Mouse (Mus musculus) liver (tissue): ENCODE measurements at regions not wholly inside any gene's neighbourhood (a gene's known extent, or its start where the extent isn't known, plus 50 kb on each side); places are given as distances from the start of the nearest gene placed in this dataset.
A peak's percentile ranks its signal among the peaks of the same experiment; 100 is the strongest.

ENCODE experiments used
- DNase-seq: peaks from one replicate; pipeline ENCODE4 v3.0.0-alpha.2; 2020; ENCODE audit warnings: mixed read lengths

DNA sequence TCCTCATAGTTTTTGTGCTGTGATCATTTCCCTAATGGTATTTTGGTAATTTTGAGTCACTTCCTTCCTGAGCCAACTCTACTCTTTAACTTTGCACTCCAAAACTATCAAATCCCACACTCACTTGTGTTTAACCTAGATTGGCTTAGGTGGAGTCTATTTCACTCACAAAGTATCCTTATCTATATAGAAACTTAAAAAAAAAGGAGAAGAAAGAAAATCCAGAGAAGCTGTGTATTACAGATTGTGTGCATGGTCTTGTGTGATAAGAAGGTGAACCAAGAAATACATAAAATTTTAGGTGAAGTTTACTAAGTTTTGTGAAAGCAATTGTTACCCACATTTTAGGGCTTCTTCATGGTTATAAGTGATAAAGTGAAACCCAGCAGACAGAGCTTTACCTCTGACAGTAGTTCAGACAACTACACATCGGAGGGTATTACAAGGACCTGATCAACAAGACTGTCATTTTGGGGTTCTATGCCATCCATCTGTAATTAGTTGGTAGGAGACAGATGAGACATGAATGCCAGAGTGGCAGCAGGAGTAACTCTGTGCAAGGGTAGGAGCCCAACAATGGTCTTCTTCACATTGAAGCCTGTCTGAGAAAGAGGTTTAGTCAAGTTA, 350.0 kb downstream of the Ccser2 start:
- no peak for DNase-seq

DNA sequence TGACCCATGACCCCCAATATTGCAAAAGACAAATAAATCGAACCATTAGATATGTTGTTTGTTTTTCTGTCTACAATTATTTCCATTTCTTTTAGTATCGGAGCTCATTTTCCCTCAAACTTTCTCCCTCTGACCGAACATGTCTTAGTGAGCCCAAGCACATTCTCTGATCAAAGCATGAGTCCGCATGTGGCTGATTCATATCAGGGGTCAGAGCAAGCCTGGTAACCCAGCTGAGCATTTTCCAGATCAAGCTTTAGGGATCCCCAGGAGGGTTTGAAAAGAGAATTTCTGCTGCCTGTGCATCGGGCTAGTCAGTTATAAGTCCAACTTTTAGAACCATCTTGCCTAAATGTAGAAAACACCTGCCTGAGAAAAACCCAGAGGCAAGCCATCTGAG, 350.6 kb downstream of the Ccser2 start:
- DNase-seq: peak; percentile 24

DNA sequence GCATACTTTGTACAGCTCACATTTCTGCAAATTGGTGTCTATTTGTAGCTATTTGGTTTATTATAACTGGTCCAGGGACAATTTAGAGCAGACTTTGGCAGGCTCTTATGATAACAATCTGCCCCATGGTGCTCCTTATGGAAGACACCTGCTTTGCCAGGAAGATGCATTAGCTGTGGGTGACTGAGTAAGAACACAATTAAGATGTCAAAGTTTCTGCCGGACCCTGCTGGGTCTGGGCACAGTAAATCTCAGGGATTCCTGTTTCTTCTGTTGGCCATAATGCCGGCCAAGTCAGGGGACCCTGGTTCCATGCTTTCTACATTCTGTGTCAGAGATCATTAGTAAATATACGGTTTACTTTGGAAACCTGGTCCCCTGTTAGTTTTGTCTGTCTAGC, 353.7 kb downstream of the Ccser2 start:
- DNase-seq: no peak

DNA sequence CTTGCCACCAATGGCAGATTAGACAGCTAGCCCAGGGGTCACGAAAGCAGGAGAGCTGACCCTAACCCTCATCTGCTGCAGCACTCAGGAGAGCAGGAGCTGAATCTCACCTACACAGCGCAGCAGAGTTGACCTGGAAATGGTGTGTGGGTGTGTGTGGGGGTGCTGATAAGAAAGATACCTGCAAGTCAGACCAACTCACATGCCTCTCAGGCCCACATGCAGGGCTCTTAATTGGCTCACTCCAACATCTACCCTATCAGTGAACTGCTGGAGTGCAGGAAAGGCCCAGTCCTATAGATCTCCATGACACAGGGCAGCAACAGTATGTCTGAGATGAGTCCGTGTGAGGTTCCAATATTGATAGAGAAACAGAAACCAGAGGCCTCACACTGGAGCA, 355.7 kb downstream of the Ccser2 start:
- peak; percentile 64 for DNase-seq

DNA sequence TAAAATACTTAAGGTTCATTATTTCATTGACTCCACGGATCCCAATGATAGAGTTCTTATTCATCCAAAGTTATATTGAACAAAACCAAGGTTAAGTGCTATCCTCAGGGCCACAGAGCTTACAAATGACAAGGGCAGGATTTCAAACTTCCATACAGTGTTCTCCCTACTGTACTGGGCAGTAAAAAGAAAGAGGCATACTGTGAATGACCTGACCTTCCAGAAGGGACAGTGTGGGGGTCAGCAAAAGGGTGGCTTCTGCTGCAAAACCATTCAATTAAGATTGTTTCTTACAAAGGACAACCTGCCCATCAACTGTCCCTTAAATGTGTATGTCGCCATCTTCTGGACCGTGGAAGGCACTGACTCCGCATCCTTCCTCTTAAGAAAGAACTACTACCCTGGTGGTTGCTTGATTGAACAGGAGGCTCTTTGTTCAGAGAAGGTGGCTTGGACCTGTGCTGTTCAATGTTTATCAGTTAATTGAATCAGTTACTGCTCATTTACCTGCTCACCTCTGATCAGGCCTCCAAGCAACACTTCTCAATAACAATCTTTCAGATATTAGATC, 384.4 kb downstream of the Ccser2 start:
- DNase-seq: peak; percentile 14

DNA sequence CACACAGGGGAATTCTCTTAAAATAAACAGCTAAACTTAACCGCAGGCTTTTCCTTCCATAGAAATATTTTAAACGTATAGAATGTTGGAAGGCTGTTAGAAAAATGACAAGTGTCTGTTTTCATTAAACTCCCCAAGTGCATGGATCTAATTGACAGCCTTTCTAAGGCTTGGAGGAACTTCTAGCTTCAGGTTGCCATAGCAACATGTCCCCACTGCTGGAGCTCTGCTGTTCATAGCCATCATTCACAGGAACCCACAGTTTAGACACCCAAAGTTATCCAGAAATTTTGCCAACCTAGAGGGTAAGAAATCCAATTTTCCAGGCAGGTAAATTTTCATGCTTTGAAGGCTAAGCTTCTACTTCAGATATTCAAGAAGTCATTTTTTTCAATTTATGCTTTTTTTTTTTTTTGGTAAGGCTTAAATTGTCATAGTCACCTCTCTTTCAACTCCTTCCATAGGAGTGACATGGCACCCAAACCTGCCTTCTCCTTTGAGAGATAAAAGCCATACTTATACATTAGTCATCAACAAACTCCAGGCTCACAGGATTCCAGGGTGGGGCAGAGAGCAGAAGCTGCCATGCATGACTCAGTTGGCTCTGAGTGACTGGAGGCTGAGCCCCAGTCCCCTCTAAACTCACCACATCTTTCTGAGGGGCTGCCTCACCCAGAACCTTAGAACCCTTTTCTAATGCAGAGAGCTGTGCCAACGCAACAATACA, 385.1 kb downstream of the Ccser2 start:
- DNase-seq: peak; percentile 62

DNA sequence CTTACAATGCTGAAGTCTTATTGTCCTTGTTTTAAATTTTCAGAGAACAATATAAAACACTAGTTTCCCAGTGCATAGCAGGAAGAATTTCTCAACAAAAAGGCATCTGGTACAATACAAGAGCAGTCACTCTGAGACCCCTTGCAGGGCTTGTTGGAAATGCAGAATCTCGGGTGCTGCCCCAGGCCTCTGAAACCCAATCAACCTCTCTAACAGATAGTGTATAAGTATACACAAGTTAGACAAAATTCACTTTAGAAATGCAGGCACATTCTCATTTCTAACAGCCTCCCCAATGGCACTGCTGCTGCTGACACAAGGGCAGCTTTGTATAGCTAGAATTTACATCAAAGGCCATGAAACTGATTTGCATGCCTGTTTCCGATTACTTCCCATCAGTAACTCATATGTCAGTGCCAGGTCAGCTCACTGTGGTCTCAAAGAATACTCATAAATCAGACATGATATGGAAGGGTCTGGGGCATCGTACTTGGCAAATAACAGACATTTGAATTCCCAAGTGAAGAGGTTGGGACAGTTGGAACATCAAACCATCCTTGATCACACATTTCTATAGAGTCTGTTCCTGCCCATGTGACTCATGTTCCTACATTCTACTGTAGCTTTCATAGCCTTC, 405.2 kb downstream of the Ccser2 start:
- no peak for DNase-seq

DNA sequence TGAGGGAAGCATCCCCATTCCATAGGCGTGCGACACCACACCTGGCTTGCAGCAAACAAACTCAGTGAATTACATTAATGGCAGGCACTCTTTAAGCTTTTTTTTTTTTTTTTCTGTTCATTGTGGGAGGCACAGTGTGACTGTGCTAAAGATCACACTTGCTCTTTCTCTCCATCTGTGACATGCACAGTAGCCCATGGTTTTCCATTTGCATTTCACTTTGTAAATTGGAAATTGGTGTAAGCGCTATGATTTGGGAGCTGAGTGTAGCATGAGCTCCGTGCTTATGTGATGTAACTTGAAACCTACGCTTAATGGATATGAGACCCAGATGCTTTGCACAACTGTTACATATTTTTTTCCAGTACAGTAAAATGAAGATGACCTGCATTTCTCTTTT, 431.2 kb downstream of the Ccser2 start:
- DNase-seq: no peak

DNA sequence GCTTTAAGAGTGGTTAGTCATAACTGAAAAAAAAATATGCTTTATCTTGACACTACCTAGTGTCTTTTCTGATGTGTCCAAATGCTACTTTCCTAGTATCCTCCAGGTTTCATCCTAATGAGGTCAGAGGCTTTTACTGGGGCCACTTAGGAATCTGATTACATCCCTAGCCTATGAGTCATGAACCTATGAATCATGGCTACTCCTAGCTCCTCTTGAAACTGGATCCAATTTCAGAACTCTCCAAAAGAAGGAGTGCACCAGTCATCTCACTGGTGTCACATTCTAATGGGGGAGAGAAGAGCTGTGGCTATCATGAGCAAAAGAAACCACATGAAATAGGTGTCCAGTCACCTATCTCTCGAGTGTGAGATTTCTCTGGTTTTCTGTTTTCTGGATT, 432.6 kb downstream of the 4930474N05Rik start:
- no peak for DNase-seq

DNA sequence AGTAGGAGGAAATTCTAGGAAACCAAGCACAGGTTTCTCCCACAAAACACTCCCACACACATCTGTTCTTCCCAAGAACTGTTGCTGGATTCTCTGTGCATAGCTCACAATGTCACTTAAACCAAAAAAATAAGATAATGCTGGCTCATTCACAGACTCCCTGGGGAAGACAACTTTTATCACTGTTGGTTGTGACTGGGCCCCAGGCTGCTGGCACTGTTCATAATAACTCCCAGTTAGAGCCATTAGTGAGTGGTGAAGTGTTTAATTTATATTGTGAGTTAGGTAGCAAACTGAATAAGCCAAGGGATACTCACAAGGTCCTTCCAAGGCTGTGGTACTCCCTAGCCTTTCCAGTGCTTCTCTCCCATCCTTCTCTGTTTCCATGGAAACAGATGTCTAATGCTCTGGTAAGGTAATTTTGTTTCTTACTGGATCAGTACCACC, 430.9 kb downstream of the 4930474N05Rik start:
- no peak for DNase-seq

DNA sequence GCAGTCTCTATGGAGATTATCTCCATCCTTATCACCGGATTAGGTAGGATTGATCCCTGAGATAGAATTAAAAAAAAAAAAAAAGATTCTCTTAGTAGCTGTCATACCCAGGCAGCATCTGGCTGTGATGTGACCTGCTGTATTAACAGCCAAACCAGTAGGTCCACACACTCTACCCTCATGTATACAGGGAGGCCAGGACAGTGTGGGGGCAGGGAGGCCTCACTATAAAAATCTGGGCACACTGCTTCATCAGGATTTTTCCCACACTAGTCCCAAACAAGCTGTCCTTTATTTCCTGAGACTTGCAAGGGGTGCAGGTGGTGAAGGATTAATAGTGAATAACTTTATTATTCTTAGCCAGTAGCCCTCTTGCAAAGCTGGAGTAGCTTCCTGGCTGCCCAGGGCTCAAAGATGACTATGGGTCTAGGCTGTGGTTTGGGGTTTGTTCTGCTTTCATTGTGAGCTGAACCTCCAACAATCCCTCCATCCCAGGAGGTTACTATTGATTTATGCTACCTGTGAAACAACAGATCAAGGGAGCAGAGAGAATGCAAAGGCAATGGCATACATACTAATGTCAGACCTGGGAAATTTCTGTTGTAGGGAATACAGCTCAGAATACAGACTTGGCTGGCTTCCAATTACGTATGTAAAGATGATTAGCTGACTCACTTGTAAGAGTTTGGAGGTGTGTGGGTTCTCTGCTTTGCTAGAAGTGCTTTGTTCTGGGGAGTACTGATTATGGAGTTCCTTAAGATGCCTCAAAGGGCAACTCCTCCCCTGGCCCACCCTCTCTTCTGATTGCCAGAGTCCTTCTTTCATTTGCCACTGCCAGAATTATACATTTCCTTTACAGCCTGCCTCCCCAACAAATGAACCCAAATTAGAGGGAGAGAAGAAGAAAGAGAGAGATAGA, 407.6 kb downstream of the 4930474N05Rik start:
- DNase-seq: no peak

DNA sequence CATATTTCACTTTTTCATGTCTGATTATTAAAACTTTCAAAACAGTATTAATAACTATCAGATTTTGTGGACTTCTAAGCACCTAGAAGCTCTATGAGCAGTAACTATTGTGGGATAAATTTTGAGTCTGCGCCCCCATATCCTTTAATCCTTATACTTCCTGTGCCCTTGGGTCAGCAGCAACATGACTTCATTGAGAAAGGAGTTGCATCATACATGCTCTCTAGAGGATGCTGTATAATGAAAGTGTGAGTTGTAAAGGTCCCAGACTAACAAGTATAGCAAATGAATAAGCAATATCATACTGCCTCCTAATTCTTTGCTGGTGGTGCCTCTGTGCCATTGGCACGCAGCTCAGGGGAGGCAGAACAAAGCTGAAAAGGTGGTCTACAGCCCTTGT, 404.6 kb downstream of the 4930474N05Rik start:
- DNase-seq: no peak

DNA sequence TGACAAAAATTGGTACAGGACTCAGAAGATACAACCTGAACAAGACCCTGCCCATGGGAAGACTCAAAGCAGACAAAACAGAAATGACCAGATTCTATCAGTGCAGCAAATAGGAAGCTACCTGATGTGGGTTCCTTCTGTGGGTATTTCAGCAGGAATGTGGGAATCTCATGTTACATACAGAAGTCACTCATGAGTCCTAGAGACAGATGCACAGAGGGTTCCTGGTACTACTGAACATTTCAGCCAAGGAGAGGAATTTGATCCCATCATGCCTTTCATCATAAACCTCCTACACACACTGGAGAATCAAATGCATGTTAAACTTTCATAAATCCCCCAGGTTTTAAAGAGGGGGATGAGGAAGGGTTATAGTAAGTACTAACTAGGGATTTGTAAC, 390.8 kb downstream of the 4930474N05Rik start:
- no peak for DNase-seq

DNA sequence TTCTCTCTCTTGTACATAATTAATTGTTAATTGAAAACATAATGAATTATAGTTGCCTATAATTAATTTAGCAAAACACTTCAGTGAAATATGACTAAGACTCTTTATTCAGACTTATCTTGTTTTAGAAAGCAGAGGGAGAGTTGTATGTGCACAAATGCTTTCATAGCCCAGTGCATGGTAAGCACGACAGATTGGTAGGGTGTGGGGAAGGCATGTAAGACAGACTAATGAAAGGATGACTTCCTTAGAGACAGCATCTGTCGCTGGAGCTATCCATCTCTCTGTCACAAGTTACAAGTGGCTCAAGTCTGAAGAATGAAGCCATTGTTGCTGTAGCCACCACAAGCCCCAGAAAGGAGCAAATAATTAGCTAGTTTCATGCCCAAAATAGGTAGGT, 376.9 kb downstream of the 4930474N05Rik start:
- no peak for DNase-seq

DNA sequence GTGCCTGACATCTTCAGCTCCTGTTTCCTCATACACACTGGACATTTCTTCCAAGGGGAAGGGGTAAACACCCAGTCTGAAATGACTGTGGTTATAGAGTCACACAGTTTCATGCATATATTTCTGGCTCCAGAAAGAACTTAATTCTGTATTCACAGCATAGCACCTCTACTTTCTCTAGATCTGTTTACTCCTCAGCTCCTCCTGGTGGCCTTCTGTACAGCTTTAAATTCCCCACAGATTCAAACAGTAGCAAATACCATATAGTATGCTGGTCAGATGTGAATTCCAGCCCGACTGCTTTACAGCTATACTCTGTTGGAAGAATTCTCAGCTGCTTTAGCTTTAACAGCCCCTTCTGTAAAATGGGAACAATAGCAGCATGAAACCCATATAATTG, 375.6 kb downstream of the 4930474N05Rik start:
- DNase-seq: no peak

DNA sequence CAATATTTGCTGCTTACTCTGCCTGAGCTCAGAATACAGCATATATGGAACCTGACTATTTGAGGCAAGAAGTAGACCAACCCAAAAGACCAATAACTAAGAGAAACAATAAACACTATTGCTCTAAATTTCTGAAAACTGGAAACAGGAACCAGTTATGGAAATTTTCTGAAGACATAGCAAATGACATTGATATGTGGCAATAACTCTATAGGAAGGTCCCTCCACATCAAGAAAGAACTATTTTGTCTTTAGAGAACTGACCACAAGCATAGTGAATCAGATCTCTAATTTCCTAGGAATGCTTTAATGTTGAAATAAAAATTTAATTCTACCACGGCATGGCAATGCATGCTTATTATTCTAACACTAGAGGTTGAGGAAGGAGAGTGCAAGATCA, 358.3 kb downstream of the 4930474N05Rik start:
- no peak for DNase-seq

DNA sequence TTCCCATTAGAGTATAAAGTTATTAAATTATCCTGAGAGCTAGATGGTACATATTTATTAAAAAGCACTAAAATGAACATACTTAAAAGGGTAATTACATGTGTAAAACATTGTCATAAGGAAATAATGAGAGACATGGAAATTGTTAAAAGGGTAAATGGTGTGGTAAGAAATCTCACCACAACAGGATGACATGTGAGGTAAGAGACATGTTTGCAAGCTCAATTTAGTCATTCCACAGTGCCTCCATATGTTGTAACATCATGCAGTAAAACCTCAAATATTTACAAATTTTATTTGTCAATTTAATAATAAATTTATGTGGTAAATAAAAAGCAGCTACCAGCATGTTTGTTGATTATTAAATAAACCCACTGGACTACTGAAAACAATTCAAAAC, 355.4 kb downstream of the 4930474N05Rik start:
- no peak for DNase-seq

DNA sequence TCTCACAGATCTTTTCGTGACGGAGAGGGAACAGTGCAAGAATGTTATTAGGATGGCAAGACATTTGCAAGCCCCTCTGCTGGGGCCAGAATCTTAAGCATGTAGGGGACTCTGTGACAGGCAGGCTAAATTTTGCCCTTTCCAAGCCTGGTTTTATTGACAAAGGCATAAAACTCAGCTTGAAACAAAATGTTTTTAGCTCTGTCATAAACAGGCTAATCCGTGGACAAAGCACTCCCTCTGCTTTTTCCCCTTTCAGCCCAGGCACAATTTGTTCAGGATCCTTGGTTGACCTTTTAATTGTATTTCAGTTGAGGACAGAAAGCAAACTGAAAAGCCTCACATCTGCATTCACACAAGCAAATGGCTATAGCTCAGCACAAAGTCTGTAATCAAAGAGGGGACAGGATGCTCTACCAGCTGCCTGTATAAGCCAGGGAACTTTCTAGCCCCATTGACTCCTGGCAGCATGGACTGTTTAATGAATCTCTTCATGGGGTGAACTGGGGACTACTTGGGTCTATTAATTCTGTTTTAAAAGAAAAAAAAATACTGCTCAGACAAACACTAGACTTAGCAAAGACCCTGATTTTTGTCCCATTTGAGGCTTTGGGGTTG, 320.0 kb downstream of the 4930474N05Rik start:
- no peak for DNase-seq

DNA sequence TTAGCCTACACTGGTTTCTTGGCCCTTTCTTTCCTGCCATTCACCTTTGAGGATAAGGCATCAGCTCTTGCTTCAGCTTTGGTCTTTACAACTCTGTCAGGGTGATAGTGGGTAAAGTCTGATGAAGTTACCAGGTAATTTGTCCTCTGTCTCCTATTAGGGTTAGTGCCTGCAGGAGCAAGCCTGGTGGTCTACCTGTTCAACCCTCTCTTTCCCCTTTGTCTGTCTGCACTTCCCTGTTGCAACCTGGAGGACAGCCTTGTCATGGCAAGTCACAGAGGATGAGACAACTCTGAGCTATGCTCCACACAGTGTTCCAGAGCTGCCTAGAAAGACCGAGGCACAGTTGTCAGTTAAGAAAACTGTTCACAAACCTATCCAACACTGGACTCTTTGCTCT, 319.5 kb downstream of the 4930474N05Rik start:
- no peak for DNase-seq
